Mouse (Mus musculus): ENCODE results near the gene Serpinb9c. TPM values are rescaled to one million over a fixed set of nuclear protein-coding genes. Genes with fewer than 3 reads are reported as not detected.
"Not testable (repeated sequence)": the region's sequence is repeated elsewhere in the genome, so short reads cannot be mapped to it uniquely, and the experiment has no call there.

Gene Serpinb9c
- not detected in 2 replicates for polyA plus RNA-seq (2015; fragmentation: Nextera tagmentation; extraction: Ambion mirVana)

GRCm38 (mm10) chr13:33159642-33160041 is at the start of gene Serpinb9c:
Gene Serpinb9c (minus strand): TSS chr13:33159742.
- WGBS: 84% methylated on average over 4 of the region's 4 CpGs

DNA sequence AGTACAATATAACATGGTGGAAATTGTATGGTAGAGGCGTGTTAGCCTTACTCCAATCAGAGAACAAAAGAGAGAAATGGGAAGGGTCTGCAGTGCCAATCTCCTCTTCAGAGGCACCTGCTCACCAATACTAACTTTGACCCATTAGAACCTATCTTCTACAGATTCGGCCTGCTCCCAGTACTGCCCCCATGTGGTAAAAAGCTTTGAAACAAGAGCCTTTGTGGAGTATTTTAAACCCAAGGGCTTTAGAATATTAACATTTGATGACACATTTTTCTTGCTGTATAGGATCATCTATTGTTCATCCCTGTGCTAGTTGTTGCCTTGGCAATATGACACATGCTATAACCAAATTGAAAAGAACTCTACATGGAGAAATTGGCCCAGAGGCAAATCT is 40.2 kb upstream of the Serpinb9c start:
- Histone ChIP-seq H3K27ac (ENCODE audit: low read depth, low read length) (no peak overlapping the region), H3K9me3 (ENCODE audit: control insufficient read depth) (no peaks in the 10 kb centered on the region), H3K4me1 (replicated peaks; ENCODE audit: control insufficient read depth, insufficient read depth, low read length) (no peaks in the 10 kb centered on the region), H3K4me3 (ENCODE audit: low read depth, low read length) (no peak overlapping the region), H3K36me3 (ENCODE audit: control insufficient read depth, insufficient read depth) (no peaks in the 10 kb centered on the region), H3K4me2 (replicated peaks; ENCODE audit: low read depth) (no peak overlapping the region), H3K9ac (ENCODE audit: low read depth, low read length) (no peak overlapping the region), H3K27me3 (replicated peaks; ENCODE audit: control insufficient read depth, insufficient read depth, low read length) (no peaks in the 10 kb centered on the region)
- ATAC-seq: no peak
- TF ChIP-seq CTCF (IDR thresholded peaks at IDR 0.05; ENCODE audit: low read depth): peak; percentile 28; the same call in 1 of the 2 replicates
- WGBS: 72% methylated on average over 2 of the region's 2 CpGs

More at GRCm38 (mm10) chr13:33159642-33160041, at the start of gene Serpinb9c:
- no peaks in the 10 kb centered on the region for H3K4me1 ChIP-seq (replicated peaks; ENCODE audit: control insufficient read depth, insufficient read depth, low read length)
- H3K4me3 ChIP-seq (ENCODE audit: low read depth, low read length): no peak within 1 kb of the TSS
- no peaks in the 10 kb centered on the region for H3K27me3 ChIP-seq (replicated peaks; ENCODE audit: control insufficient read depth, insufficient read depth, low read length)
- no peaks in the 10 kb centered on the region for H3K36me3 ChIP-seq (ENCODE audit: control insufficient read depth, insufficient read depth)
- no peak within 1 kb of the TSS for H3K9ac ChIP-seq (ENCODE audit: low read depth, low read length)
- no peak within 1 kb of the TSS for H3K4me2 ChIP-seq (replicated peaks; ENCODE audit: low read depth)
- no peaks in the 10 kb centered on the region for H3K9me3 ChIP-seq (ENCODE audit: control insufficient read depth)
- no peak within 1 kb of the TSS for H3K27ac ChIP-seq (ENCODE audit: low read depth, low read length)
- TF ChIP-seq CTCF (IDR thresholded peaks at IDR 0.05; ENCODE audit: low read depth): no peak
- no peak for ATAC-seq

GRCm38 (mm10) chr13:33192659-33193058 is 33.1 kb upstream of the Serpinb9c start, which contains the start of gene Serpinb9d:
Gene Serpinb9d (plus strand): TSS chr13:33192959.
- Histone ChIP-seq H3K9me3 (ENCODE audit: control insufficient read depth) (no peaks in the 10 kb centered on the region), H3K4me1 (replicated peaks; ENCODE audit: control insufficient read depth, insufficient read depth, low read length) (no peaks in the 10 kb centered on the region), H3K4me3 (ENCODE audit: low read depth, low read length) (no peak within 1 kb of the TSS), H3K27me3 (replicated peaks; ENCODE audit: control insufficient read depth, insufficient read depth, low read length) (no peaks in the 10 kb centered on the region), H3K36me3 (ENCODE audit: control insufficient read depth, insufficient read depth) (no peaks in the 10 kb centered on the region), H3K9ac (ENCODE audit: low read depth, low read length) (no peak within 1 kb of the TSS), H3K27ac (ENCODE audit: low read depth, low read length) (no peak within 1 kb of the TSS), H3K4me2 (replicated peaks; ENCODE audit: low read depth) (no peak within 1 kb of the TSS)
- WGBS: 83% methylated on average over 5 of the region's 5 CpGs
- TF ChIP-seq CTCF (IDR thresholded peaks at IDR 0.05; ENCODE audit: low read depth): no peak
- no peak for ATAC-seq

- 84% methylated on average over 1 of the region's 1 CpGs for WGBS
- H3K9ac ChIP-seq (ENCODE audit: low read depth, low read length); H3K36me3 ChIP-seq (ENCODE audit: control insufficient read depth, insufficient read depth); H3K9me3 ChIP-seq (ENCODE audit: control insufficient read depth); H3K4me2 ChIP-seq (replicated peaks; ENCODE audit: low read depth); H3K4me3 ChIP-seq (ENCODE audit: low read depth, low read length); H3K27me3 ChIP-seq (replicated peaks; ENCODE audit: control insufficient read depth, insufficient read depth, low read length); H3K4me1 ChIP-seq (replicated peaks; ENCODE audit: control insufficient read depth, insufficient read depth, low read length); H3K27ac ChIP-seq (ENCODE audit: low read depth, low read length); ATAC-seq: not testable (repeated sequence)
Measured at GRCm38 (mm10) chr13:33190486-33190885, 30.9 kb upstream of the Serpinb9c start.

GRCm38 (mm10) chr13:33141435-33141834 is 18.1 kb downstream of the Serpinb9c start:
- Histone ChIP-seq H3K4me2 (replicated peaks; ENCODE audit: low read depth) (no peak overlapping the region), H3K4me3 (ENCODE audit: low read depth, low read length) (no peak overlapping the region), H3K4me1 (replicated peaks; ENCODE audit: control insufficient read depth, insufficient read depth, low read length) (no peaks in the 10 kb centered on the region), H3K27me3 (replicated peaks; ENCODE audit: control insufficient read depth, insufficient read depth, low read length) (no peaks in the 10 kb centered on the region), H3K27ac (ENCODE audit: low read depth, low read length) (no peak overlapping the region), H3K36me3 (ENCODE audit: control insufficient read depth, insufficient read depth) (no peaks in the 10 kb centered on the region), H3K9me3 (ENCODE audit: control insufficient read depth) (no peaks in the 10 kb centered on the region), H3K9ac (ENCODE audit: low read depth, low read length) (no peak overlapping the region)
- 0 out of 2 replicates have a peak, but pooled peaks have one; percentile 3 for TF ChIP-seq CTCF (IDR thresholded peaks at IDR 0.05; ENCODE audit: low read depth)
- peak; percentile 47; the same call in 1 of the 2 replicates for ATAC-seq
- WGBS: 39% methylated on average over 3 of the region's 3 CpGs

DNA sequence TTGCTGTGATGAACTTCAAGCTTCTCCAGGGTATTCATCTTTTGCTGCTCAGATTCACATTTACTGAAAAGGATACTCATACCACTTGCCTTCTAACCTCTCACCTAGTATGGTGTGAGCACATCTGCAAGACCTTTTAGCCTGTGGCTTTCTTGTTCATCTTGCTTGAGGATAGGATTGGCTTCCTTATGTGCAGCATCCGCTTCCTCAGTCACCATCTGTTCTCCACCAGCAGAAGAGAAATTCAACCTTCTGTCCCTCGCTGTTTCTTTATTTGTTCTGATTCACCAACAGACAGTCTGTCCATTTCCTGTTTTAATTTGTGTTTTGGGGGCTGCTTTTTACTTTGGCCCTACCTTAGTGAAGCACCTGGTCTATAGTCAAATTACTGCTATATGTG is 21.8 kb downstream of the Serpinb9c start:
- no peaks in the 10 kb centered on the region for H3K36me3 ChIP-seq (ENCODE audit: control insufficient read depth, insufficient read depth)
- H3K9ac ChIP-seq (ENCODE audit: low read depth, low read length): no peak overlapping the region
- H3K27me3 ChIP-seq (replicated peaks; ENCODE audit: control insufficient read depth, insufficient read depth, low read length): no peaks in the 10 kb centered on the region
- no peaks in the 10 kb centered on the region for H3K9me3 ChIP-seq (ENCODE audit: control insufficient read depth)
- TF ChIP-seq CTCF (IDR thresholded peaks at IDR 0.05; ENCODE audit: low read depth): no peak
- ATAC-seq: no peak
- 91% methylated on average over 2 of the region's 2 CpGs for WGBS
- no peak overlapping the region for H3K4me3 ChIP-seq (ENCODE audit: low read depth, low read length)
- no peak overlapping the region for H3K27ac ChIP-seq (ENCODE audit: low read depth, low read length)
- H3K4me2 ChIP-seq (replicated peaks; ENCODE audit: low read depth): no peak overlapping the region
- no peaks in the 10 kb centered on the region for H3K4me1 ChIP-seq (replicated peaks; ENCODE audit: control insufficient read depth, insufficient read depth, low read length)

GRCm38 (mm10) chr13:33113054-33113453 is 46.5 kb downstream of the Serpinb9c start:
- Histone ChIP-seq H3K9ac (ENCODE audit: low read depth, low read length) (no peak overlapping the region), H3K4me2 (replicated peaks; ENCODE audit: low read depth) (no peak overlapping the region), H3K36me3 (ENCODE audit: control insufficient read depth, insufficient read depth) (no peaks in the 10 kb centered on the region), H3K27me3 (replicated peaks; ENCODE audit: control insufficient read depth, insufficient read depth, low read length) (no peaks in the 10 kb centered on the region), H3K27ac (ENCODE audit: low read depth, low read length) (no peak overlapping the region), H3K9me3 (ENCODE audit: control insufficient read depth) (no peaks in the 10 kb centered on the region), H3K4me3 (ENCODE audit: low read depth, low read length) (no peak overlapping the region), H3K4me1 (replicated peaks; ENCODE audit: control insufficient read depth, insufficient read depth, low read length) (no peaks in the 10 kb centered on the region)
- TF ChIP-seq CTCF (IDR thresholded peaks at IDR 0.05; ENCODE audit: low read depth): no peak
- 55% methylated on average over 3 of the region's 3 CpGs for WGBS
- no peak for ATAC-seq

Data from intestine, postnatal 0 days (tissue).